Mouse (Mus musculus) small intestine, adult 2 months (tissue): ENCODE measurements around the gene Ski.

ENCODE experiments used
- CTCF ChIP-seq: fragments of 200-500 bp; IDR thresholded peaks from 2 replicates; pipeline ENCODE4 v1.5.1; 2012; ENCODE audit warnings: low read depth, mild to moderate bottlenecking, control low read depth, inconsistent platforms, low read length, moderate library complexity, mixed read lengths; ENCODE audit not compliant: insufficient replicate concordance, insufficient read length; ENCODE audit errors: extremely low read depth
- POLR2A ChIP-seq: fragments of 200-500 bp; IDR thresholded peaks from 2 replicates; pipeline ENCODE4 v1.6.1; 2012; ENCODE audit warnings: low read depth, mild to moderate bottlenecking, control low read depth, inconsistent platforms, low read length, moderate library complexity

GRCm38 (mm10) chr4:155217241-155218103 lies 4.9 kb downstream of the Ski start:
- TF ChIP-seq CTCF (no peak), POLR2A (no peak)
